Mouse (Mus musculus): ENCODE results near the gene Mtfr1l.
A peak's percentile ranks its signal among the peaks of the same experiment; 100 is the strongest.

The Mtfr1l gene

DNA sequence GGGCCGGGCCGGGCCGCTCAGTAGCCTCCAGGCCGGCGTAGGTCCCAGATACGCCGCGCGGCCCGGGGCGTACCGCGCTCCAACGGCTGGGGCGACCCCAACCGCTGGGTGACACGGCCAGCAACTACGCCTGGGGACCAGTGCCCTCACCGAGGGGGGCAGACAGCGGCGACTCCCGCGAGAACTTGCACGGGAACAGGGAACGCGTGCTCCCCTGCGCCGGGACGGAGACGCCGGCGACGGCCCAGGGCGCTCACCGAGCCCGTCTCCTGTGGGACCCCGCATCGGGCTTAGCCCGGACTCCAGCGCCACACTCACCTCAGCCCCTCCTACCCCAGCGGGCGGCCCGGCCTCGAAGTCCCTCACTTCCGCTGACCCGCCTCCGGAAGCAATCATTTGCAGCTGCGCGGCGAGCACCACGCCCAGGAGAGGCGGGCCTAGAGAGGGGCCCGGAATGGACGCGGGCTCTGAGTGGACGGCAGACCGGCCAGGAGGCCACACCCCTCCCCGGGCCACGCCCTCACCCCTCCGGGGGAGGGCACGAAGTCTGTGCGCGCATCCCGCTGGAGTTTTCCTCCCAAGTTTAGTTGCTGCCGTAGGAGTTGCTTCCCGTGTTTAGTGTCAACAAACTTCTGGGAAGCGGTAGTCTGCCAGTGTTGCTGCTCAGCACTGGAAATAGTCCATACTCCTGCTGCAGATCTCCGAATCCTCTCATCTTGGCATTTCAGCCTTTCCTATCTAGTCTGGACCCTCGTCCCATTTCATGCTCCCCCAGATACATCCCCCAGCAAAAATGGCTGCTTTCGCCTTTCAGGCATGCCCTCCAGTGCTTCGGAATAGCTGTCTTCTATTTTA, at the start of gene Mtfr1l:
Gene Mtfr1l (minus strand): TSS at position 456 of the 855 bp plus-strand sequence.
- DNase-seq, result peak; percentile 99

DNA sequence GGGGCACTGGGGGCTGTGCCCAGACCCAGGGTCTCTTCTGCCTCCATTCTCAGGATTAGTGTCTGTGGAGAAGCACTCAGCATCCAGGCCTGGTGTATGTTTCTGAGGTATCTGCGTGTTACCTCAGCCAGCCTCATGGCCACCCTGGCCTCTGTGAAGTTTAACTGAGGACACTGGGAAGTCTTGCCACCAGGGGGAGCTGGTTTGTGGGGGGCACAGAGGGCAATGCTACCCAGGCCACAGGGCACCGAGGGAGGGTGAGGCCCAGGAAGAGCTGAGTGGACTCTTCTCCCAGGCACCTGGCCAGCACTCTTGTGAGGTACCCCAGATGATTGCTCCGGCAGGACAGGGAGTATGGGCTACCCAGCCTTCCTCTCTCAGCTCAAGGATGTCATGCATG, 48.3 kb upstream of the Mtfr1l start:
- no peak for DNase-seq

DNA sequence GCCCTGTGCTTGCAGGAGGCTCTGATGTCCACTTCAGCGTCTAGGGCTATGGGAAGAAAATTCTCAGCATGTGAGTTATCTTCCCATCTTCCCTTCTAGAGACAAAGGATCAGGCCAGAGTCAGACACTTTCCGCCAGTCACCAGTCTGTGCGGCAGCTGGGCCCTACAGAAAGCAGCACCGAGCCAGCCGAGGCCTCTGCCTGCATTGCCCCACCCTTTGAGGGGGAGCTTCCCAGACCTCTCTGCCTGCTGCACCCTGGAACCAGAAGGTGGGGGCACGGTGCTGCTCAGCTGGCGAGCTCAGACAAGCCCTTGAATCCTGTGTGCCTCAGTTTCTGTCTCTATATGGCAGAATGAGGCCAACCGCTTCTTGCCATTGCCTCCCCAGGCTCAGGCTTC, 46.2 kb upstream of the Mtfr1l start:
- DNase-seq, result no peak

DNA sequence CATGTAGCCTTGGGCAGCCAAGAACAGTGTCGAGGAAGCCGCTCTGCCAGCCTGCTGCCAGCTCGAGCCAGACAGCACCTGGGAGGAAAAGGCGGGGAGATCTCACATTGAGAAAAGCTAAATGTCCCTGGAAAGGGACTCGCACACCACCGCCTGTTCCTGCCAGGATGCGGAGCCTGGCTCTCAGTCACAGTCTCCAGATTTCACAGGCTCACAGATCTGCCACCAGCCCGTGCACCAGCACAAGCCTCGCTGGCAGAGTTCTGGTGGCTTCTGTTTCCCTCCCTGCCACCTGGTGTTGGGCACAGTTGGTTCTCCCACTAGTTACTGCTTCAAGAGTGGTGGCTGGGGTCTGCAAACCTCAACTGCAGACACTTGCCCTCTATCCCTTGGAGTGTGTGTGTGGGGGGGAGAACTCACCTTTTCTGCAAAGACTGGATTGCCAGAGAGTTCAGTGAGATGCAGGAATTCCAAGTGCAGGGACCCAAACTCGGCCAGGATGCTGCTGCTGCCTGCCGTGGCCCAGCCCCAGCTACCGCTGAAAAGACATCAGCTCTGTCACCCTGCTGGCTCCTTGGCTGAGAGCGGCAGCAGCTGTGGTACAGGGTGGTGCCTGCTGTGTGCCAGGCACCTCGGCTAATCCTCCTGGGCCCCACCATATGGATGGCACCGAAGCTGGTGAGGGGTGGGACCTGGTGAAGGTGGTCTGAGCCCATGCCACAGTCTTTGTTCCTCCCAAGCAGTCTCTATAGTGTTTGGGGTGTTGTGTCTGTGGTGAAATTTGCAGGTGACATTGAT, 45.4 kb upstream of the Mtfr1l start:
- no peak for DNase-seq

DNA sequence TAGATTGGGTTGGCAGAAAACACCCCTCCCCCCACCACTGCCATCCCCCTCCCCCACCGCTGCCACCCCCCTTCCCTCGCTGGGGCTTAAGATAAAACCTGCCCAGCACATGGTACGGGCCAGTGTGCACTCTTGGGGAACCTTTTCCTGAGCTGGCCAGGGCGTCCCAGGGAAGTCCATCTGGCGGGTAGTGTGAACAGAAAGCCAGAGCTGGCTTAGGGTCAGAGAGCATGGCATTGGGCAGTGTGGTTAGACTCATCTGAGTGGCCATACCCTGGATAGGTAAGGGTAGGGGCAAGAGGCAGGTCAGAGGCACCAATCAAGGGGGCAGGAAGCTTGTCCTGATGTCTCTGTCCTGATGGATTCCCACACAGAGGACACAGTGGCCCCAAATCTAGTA, 44.4 kb upstream of the Mtfr1l start:
- no peak for DNase-seq

GRCm38 (mm10) chr4:134579212-134579611, 44.0 kb upstream of the Mtfr1l start:
- DNase-seq, result peak; percentile 62

GRCm38 (mm10) chr4:134578407-134578806, 43.2 kb upstream of the Mtfr1l start:
- DNase-seq, result no peak

DNA sequence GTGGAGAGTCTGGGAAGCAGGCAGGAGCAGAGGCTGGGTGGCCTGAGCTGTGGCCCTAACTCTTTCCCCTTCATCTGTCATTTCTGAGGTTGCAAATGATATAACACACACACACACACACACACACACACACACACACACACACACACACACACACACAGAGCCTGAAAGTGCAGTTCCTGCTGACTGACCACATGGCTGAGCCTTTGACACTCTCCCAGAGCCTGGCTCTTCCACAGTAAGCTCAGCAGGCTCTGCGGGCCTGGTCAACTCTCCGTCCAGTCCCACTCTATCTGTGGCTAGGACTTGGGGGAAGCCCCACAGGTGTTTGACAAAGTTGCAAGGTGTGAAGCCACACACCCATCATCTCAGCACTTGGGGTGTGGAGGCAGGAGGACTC, 42.1 kb upstream of the Mtfr1l start:
- DNase-seq, result no peak

GRCm38 (mm10) chr4:134575486-134575885, 40.3 kb upstream of the Mtfr1l start:
- DNase-seq, result no peak

- no peak for DNase-seq
These were observed 37.5 kb upstream of the Mtfr1l start for GRCm38 (mm10) chr4:134572449-134573300.

- no peak for DNase-seq
These were observed 35.7 kb upstream of the Mtfr1l start for GRCm38 (mm10) chr4:134570704-134571451.

- no peak for DNase-seq
These were observed 34.6 kb upstream of the Mtfr1l start for GRCm38 (mm10) chr4:134569831-134570230.

- no peak for DNase-seq
These were observed 34.0 kb upstream of the Mtfr1l start for GRCm38 (mm10) chr4:134569205-134569604.

- DNase-seq, result no peak
These were observed 32.4 kb upstream of the Mtfr1l start for GRCm38 (mm10) chr4:134567377-134568226.

GRCm38 (mm10) chr4:134564093-134564492, 28.9 kb upstream of the Mtfr1l start:
- DNase-seq, result no peak

DNA sequence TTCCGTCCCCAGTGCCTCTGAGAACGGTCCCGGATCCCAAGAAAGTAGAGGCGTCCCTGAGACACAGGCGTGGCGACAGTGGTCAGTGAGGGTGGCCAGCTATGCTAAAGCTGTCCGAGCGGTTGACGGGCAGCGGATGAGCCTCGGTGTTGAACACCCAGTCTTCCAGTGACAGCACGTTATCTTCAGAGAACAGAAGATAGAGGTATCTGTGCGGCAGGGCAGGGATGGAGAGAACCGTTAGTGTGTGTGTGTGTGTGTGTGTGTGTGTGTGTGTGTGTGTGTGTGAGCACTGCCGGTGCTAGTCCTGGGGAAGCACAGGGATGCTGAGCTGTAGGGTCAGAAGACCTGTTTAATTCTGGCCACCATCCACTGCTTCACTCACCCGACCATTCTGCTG, 28.4 kb upstream of the Mtfr1l start:
- no peak for DNase-seq

GRCm38 (mm10) chr4:134562014-134562413, 26.8 kb upstream of the Mtfr1l start:
- DNase-seq, result no peak

GRCm38 (mm10) chr4:134560699-134561098, 25.5 kb upstream of the Mtfr1l start:
- no peak for DNase-seq

GRCm38 (mm10) chr4:134559154-134559553, 24.0 kb upstream of the Mtfr1l start:
- DNase-seq, result no peak

- no peak for DNase-seq
These were observed 23.5 kb upstream of the Mtfr1l start for GRCm38 (mm10) chr4:134558570-134559113.

Data from kidney, postnatal 14 days (tissue).